ENCODE assay signal across 7 mouse cellular contexts in genomic region chr16:42189431-42190081, GRCm38 (mm10).
DNase-seq lines count a peak whose midpoint lies in the region; ATAC-seq lines count a peak whose summit lies in the region.

No protein-coding gene starts in this region.

- H3K27ac ChIP-seq in lung, embryonic 15.5 days = no peak overlapping the region
- peak overlapping the region; percentile 97 for H3K27ac ChIP-seq in embryonic facial prominence, embryonic 13.5 days
- peak overlapping the region; percentile 99 for H3K27ac ChIP-seq in hindbrain, embryonic 13.5 days
- peak overlapping the region; percentile 97 for H3K27ac ChIP-seq in midbrain, embryonic 12.5 days (replicated peaks)

- H3K36me3 ChIP-seq in lung, embryonic 15.5 days = no peaks in the 10 kb centered on the region
- no peaks in the 10 kb centered on the region for H3K36me3 ChIP-seq in embryonic facial prominence, embryonic 13.5 days
- no peaks in the 10 kb centered on the region for H3K36me3 ChIP-seq in hindbrain, embryonic 13.5 days
- H3K36me3 ChIP-seq in midbrain, embryonic 12.5 days = no peaks in the 10 kb centered on the region

- H3K9me3 ChIP-seq in lung, embryonic 15.5 days = no peaks in the 10 kb centered on the region
- no peaks in the 10 kb centered on the region for H3K9me3 ChIP-seq in embryonic facial prominence, embryonic 13.5 days
- H3K9me3 ChIP-seq in hindbrain, embryonic 13.5 days = no peaks in the 10 kb centered on the region
- H3K9me3 ChIP-seq in midbrain, embryonic 12.5 days = no peaks in the 10 kb centered on the region

- peak overlapping the region; percentile 27 for H3K9ac ChIP-seq in lung, embryonic 15.5 days
- H3K9ac ChIP-seq in embryonic facial prominence, embryonic 13.5 days = peak overlapping the region; percentile 79
- H3K9ac ChIP-seq in hindbrain, embryonic 13.5 days = peak overlapping the region; percentile 66
- H3K9ac ChIP-seq in midbrain, embryonic 12.5 days (replicated peaks) = peak overlapping the region; percentile 41; the same call in 1 of the 2 replicates

- H3K4me3 ChIP-seq in lung, embryonic 15.5 days = peak overlapping the region; percentile 51
- peak overlapping the region; percentile 54 for H3K4me3 ChIP-seq in embryonic facial prominence, embryonic 13.5 days
- peak overlapping the region; percentile 49 for H3K4me3 ChIP-seq in hindbrain, embryonic 13.5 days
- H3K4me3 ChIP-seq in midbrain, embryonic 12.5 days = peak overlapping the region; percentile 50

- H3K4me1 ChIP-seq in lung, embryonic 15.5 days = 0 out of 2 replicates have a peak, but pooled peaks cover 6% of the 10 kb centered on the region
- 0 out of 2 replicates have a peak, but pooled peaks cover 10% of the 10 kb centered on the region for H3K4me1 ChIP-seq in embryonic facial prominence, embryonic 13.5 days
- H3K4me1 ChIP-seq in hindbrain, embryonic 13.5 days (replicated peaks) = peaks cover 24% of the 10 kb centered on the region
- peaks cover 11% of the 10 kb centered on the region for H3K4me1 ChIP-seq in midbrain, embryonic 12.5 days

- no peaks in the 10 kb centered on the region for H3K27me3 ChIP-seq in lung, embryonic 15.5 days
- no peaks in the 10 kb centered on the region for H3K27me3 ChIP-seq in embryonic facial prominence, embryonic 13.5 days
- no peaks in the 10 kb centered on the region for H3K27me3 ChIP-seq in hindbrain, embryonic 13.5 days
- no peaks in the 10 kb centered on the region for H3K27me3 ChIP-seq in midbrain, embryonic 12.5 days

- no peak for DNase-seq in lung, postnatal 36 days
- DNase-seq in thymus, postnatal 4 days = peak; percentile 49
- no peak for DNase-seq in layer of hippocampus, adult 9-10 months (ENCODE audit: low spot score)

- 31% methylated on average over 14 of the region's 14 CpGs for WGBS in lung, embryonic 15.5 days
- WGBS in embryonic facial prominence, embryonic 13.5 days = 28% methylated on average over 14 of the region's 14 CpGs
- WGBS in hindbrain, embryonic 13.5 days = 20% methylated on average over 14 of the region's 14 CpGs
- 23% methylated on average over 14 of the region's 14 CpGs for WGBS in midbrain, embryonic 12.5 days

- 0 out of 2 replicates have a peak, but pooled peaks have one; percentile 33 for ATAC-seq in lung, embryonic 15.5 days (ENCODE audit: borderline replicate concordance, extremely low read depth, low FRiP score, low TSS enrichment)
- ATAC-seq in embryonic facial prominence, embryonic 13.5 days (ENCODE audit: insufficient number of reproducible peaks, insufficient read depth, low FRiP score, low TSS enrichment, low read depth) = no peak
- ATAC-seq in hindbrain, embryonic 13.5 days (ENCODE audit: low FRiP score) = peak; percentile 59
- peak; percentile 59 for ATAC-seq in midbrain, embryonic 12.5 days (ENCODE audit: low FRiP score, low read depth)

- H3K4me2 ChIP-seq in lung, embryonic 15.5 days = peak overlapping the region; percentile 74
- peak overlapping the region; percentile 79 for H3K4me2 ChIP-seq in embryonic facial prominence, embryonic 13.5 days
- H3K4me2 ChIP-seq in hindbrain, embryonic 13.5 days = peak overlapping the region; percentile 73
- peak overlapping the region; percentile 86 for H3K4me2 ChIP-seq in midbrain, embryonic 12.5 days (replicated peaks)

Comparison
In these comparisons a context has a peak if more than half of its experiments do, and no peak if none do; other contexts are left out.
1. H3K9ac ChIP-seq: peak in every context shown above with its lines; median percentile 79 in embryonic facial prominence, embryonic 13.5 days; 66 in hindbrain, embryonic 13.5 days; 41 in midbrain, embryonic 12.5 days; 27 in lung, embryonic 15.5 days.